Mouse (Mus musculus) stomach, postnatal 0 days (tissue): ENCODE measurements around the gene She.

Experiments
- CTCF ChIP-seq: IDR thresholded peaks from 2 replicates; pipeline ENCODE4 v1.5.1; 2016; ENCODE audit warnings: antibody characterized with exemption, low read depth, mild to moderate bottlenecking, moderate library complexity
- EP300 ChIP-seq: optimal IDR thresholded peaks from 2 replicates; pipeline ENCODE3; 2016; ENCODE audit warnings: antibody characterized with exemption

DNA sequence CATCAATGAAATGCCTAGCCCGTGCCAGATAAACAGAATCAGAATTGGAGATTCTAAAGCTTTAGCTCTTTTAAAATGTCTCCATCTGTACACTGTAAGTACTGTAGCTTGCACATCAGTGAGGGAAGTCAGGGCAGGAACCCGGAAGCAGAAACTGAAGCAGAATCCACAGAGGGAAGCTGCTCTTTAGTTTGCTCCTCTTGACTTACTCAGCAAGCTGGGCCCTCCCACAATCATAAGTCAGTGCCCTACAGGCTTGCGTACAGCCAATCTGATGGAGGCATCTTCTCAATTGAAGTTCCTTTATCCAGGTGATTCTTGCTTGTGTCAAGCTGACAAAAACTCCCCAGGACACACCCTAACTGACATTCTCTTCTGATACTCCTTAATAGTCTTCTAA is 24.0 kb upstream of the She start:
- no peak for TF ChIP-seq CTCF
- no peak for TF ChIP-seq EP300
